Mouse (Mus musculus): ENCODE data around the gene Prl8a9.

- TF ChIP-seq NELFE (IDR thresholded peaks at IDR 0.05; ENCODE audit: low read depth, low read length) (no peak), POLR2A (IDR thresholded peaks at IDR 0.05; ENCODE audit: control insufficient read depth in 1 of 2, insufficient read depth in 1 of 2, low read depth in 1 of 2, low read length in 2 of 2, poor library complexity in 1 of 2) (no peak), ZNF384 (IDR thresholded peaks at IDR 0.05; ENCODE audit: low read depth, low read length) (no peak)
Measured at GRCm38 (mm10) chr13:27582071-27582470, 17.7 kb upstream of the Prl8a9 start, which contains the start of gene Prl8a1.

Data from MEL (cell line).